Mouse (Mus musculus): ENCODE data around the gene Ephb4. TPM values are rescaled to one million over a fixed set of nuclear protein-coding genes. Genes with fewer than 3 reads are reported as not detected.

The Ephb4 gene
- polyA plus RNA-seq, 2 experiments = 78.1 to 102 TPM

GRCm38 (mm10) chr5:137330910-137331309 lies 19.0 kb upstream of the Ephb4 start:
- Histone ChIP-seq H3K4me1 (ENCODE audit: control insufficient read depth, insufficient read depth, low read length) (no peaks in the 10 kb centered on the region), H3K4me3 (replicated peaks; ENCODE audit: low read length) (no peak overlapping the region), H3K36me3 (ENCODE audit: control insufficient read depth, insufficient read depth, low read length) (peaks cover 14% of the 10 kb centered on the region), H3K4me2 (replicated peaks; ENCODE audit: low read depth, low read length, severe bottlenecking) (no peak overlapping the region), H3K27ac (replicated peaks; ENCODE audit: low read depth, low read length) (no peak overlapping the region), H3K9me3 (ENCODE audit: control insufficient read depth, low read length) (no peaks in the 10 kb centered on the region), H3K9ac (ENCODE audit: low read depth, low read length, severe bottlenecking) (no peak overlapping the region), H3K27me3 (ENCODE audit: control insufficient read depth, insufficient read depth, low read length) (no peaks in the 10 kb centered on the region)
- no peak for TF ChIP-seq POLR2A (IDR thresholded peaks at IDR 0.05; ENCODE audit: borderline replicate concordance, extremely low read depth, insufficient read depth, insufficient read length)
- ATAC-seq (ENCODE audit: low FRiP score, low read depth) = no peak
- 90% methylated on average over 7 of the region's 7 CpGs for WGBS
- no peak for DNase-seq (ENCODE audit: low spot score)

- ATAC-seq (ENCODE audit: low FRiP score, low read depth) (peak; percentile 17; the same call in 1 of the 2 replicates), DNase-seq (ENCODE audit: low spot score) (no peak)
- H3K27ac ChIP-seq (replicated peaks; ENCODE audit: low read depth, low read length) = no peak overlapping the region; the same call in 1 of the 2 replicates
- no peaks in the 10 kb centered on the region for H3K27me3 ChIP-seq (ENCODE audit: control insufficient read depth, insufficient read depth, low read length)
- no peak for TF ChIP-seq POLR2A (IDR thresholded peaks at IDR 0.05; ENCODE audit: borderline replicate concordance, extremely low read depth, insufficient read depth, insufficient read length)
- 0 out of 2 replicates have a peak, but pooled peaks cover 6% of the 10 kb centered on the region for H3K36me3 ChIP-seq (ENCODE audit: control insufficient read depth, insufficient read depth, low read length)
- H3K9ac ChIP-seq (ENCODE audit: low read depth, low read length, severe bottlenecking) = peak overlapping the region; percentile 74
- H3K4me2 ChIP-seq (replicated peaks; ENCODE audit: low read depth, low read length, severe bottlenecking) = peak overlapping the region; percentile 95
- 15% methylated on average over 15 of the region's 15 CpGs for WGBS
- H3K9me3 ChIP-seq (ENCODE audit: control insufficient read depth, low read length) = no peaks in the 10 kb centered on the region
- H3K4me3 ChIP-seq (replicated peaks; ENCODE audit: low read length) = peak overlapping the region; percentile 67
- H3K4me1 ChIP-seq (ENCODE audit: control insufficient read depth, insufficient read depth, low read length) = peaks cover 4% of the 10 kb centered on the region; the same call in 1 of the 2 replicates
Measured at GRCm38 (mm10) chr5:137332857-137333511, 16.9 kb upstream of the Ephb4 start.

GRCm38 (mm10) chr5:137333512-137334174 lies 16.3 kb upstream of the Ephb4 start, which contains the start of gene Slc12a9:
Gene Slc12a9, minus strand, starts transcription at chr5:137333597.
- no peak for TF ChIP-seq POLR2A (IDR thresholded peaks at IDR 0.05; ENCODE audit: borderline replicate concordance, extremely low read depth, insufficient read depth, insufficient read length)
- Histone ChIP-seq H3K27ac (replicated peaks; ENCODE audit: low read depth, low read length) (no peak within 1 kb of the TSS; the same call in 1 of the 2 replicates), H3K4me2 (replicated peaks; ENCODE audit: low read depth, low read length, severe bottlenecking) (peak within 1 kb of the TSS; percentile 95), H3K9me3 (ENCODE audit: control insufficient read depth, low read length) (no peaks in the 10 kb centered on the region), H3K9ac (ENCODE audit: low read depth, low read length, severe bottlenecking) (peak within 1 kb of the TSS; percentile 74), H3K27me3 (ENCODE audit: control insufficient read depth, insufficient read depth, low read length) (no peaks in the 10 kb centered on the region), H3K4me1 (ENCODE audit: control insufficient read depth, insufficient read depth, low read length) (peaks cover 5% of the 10 kb centered on the region), H3K4me3 (replicated peaks; ENCODE audit: low read length) (peak within 1 kb of the TSS; percentile 67), H3K36me3 (ENCODE audit: control insufficient read depth, insufficient read depth, low read length) (0 out of 2 replicates have a peak, but pooled peaks cover 3% of the 10 kb centered on the region)
- 3% methylated on average over 32 of the region's 44 CpGs for WGBS
- ATAC-seq (ENCODE audit: low FRiP score, low read depth) = peak; percentile 90
- peak; percentile 96 for DNase-seq (ENCODE audit: low spot score)

GRCm38 (mm10) chr5:137334317-137334716 lies 15.6 kb upstream of the Ephb4 start:
- H3K9ac ChIP-seq (ENCODE audit: low read depth, low read length, severe bottlenecking) = no peak overlapping the region
- H3K4me3 ChIP-seq (replicated peaks; ENCODE audit: low read length) = no peak overlapping the region; the same call in 1 of the 2 replicates
- ATAC-seq (ENCODE audit: low FRiP score, low read depth) (no peak), DNase-seq (ENCODE audit: low spot score) (no peak)
- WGBS = 58% methylated on average over 10 of the region's 10 CpGs
- no peak overlapping the region for H3K27ac ChIP-seq (replicated peaks; ENCODE audit: low read depth, low read length)
- H3K4me2 ChIP-seq (replicated peaks; ENCODE audit: low read depth, low read length, severe bottlenecking) = no peak overlapping the region
- H3K4me1 ChIP-seq (ENCODE audit: control insufficient read depth, insufficient read depth, low read length) = peaks cover 12% of the 10 kb centered on the region
- H3K9me3 ChIP-seq (ENCODE audit: control insufficient read depth, low read length) = no peaks in the 10 kb centered on the region
- H3K36me3 ChIP-seq (ENCODE audit: control insufficient read depth, insufficient read depth, low read length) = 0 out of 2 replicates have a peak, but pooled peaks cover 3% of the 10 kb centered on the region
- no peak for TF ChIP-seq POLR2A (IDR thresholded peaks at IDR 0.05; ENCODE audit: borderline replicate concordance, extremely low read depth, insufficient read depth, insufficient read length)
- H3K27me3 ChIP-seq (ENCODE audit: control insufficient read depth, insufficient read depth, low read length) = no peaks in the 10 kb centered on the region

GRCm38 (mm10) chr5:137335066-137335465 lies 14.8 kb upstream of the Ephb4 start:
- Histone ChIP-seq H3K36me3 (ENCODE audit: control insufficient read depth, insufficient read depth, low read length) (no peaks in the 10 kb centered on the region), H3K9ac (ENCODE audit: low read depth, low read length, severe bottlenecking) (no peak overlapping the region), H3K27me3 (ENCODE audit: control insufficient read depth, insufficient read depth, low read length) (no peaks in the 10 kb centered on the region), H3K4me2 (replicated peaks; ENCODE audit: low read depth, low read length, severe bottlenecking) (no peak overlapping the region), H3K27ac (replicated peaks; ENCODE audit: low read depth, low read length) (no peak overlapping the region), H3K4me1 (ENCODE audit: control insufficient read depth, insufficient read depth, low read length) (peaks cover 16% of the 10 kb centered on the region), H3K9me3 (ENCODE audit: control insufficient read depth, low read length) (no peaks in the 10 kb centered on the region), H3K4me3 (replicated peaks; ENCODE audit: low read length) (no peak overlapping the region)
- WGBS = 66% methylated on average over 6 of the region's 6 CpGs
- no peak for TF ChIP-seq POLR2A (IDR thresholded peaks at IDR 0.05; ENCODE audit: borderline replicate concordance, extremely low read depth, insufficient read depth, insufficient read length)
- no peak for DNase-seq (ENCODE audit: low spot score)
- ATAC-seq (ENCODE audit: low FRiP score, low read depth) = no peak
